Mouse (Mus musculus) midbrain, embryonic 13.5 days (tissue): ENCODE measurements at regions not wholly inside any gene's neighbourhood (a gene's known extent, or its start where the extent isn't known, plus 50 kb on each side); places are given as distances from the start of the nearest gene placed in this dataset.
"Not testable (repeated sequence)": the region's sequence is repeated elsewhere in the genome, so short reads cannot be mapped to it uniquely, and the experiment has no call there.

Experiments
- ATAC-seq: fragments of 200-750 bp; cut with Nextera tagmentation; 2 replicates; pipeline ENCODE4 v1.8.0; 2017; ENCODE audit warnings: mild to moderate bottlenecking, moderate TSS enrichment, moderate library complexity
- H3K27ac ChIP-seq: fragments of 300-500 bp; sonication (generic); 2 replicates; pipeline ENCODE4 v1.5.1; 2015; ENCODE audit warnings: inconsistent platforms, mild to moderate bottlenecking, moderate library complexity
- H3K27me3 ChIP-seq: fragments of 300-500 bp; sonication (generic); 2 replicates; pipeline ENCODE4 v1.6.1; 2015; ENCODE audit warnings: mild to moderate bottlenecking, inconsistent platforms
- H3K36me3 ChIP-seq: fragments of 300-500 bp; sonication (generic); 2 replicates; pipeline ENCODE4 v1.6.1; 2015; ENCODE audit warnings: mild to moderate bottlenecking, inconsistent platforms
- H3K4me1 ChIP-seq: fragments of 300-500 bp; sonication (generic); replicated peaks from 2 replicates; pipeline ENCODE4 v1.6.1; 2015; ENCODE audit warnings: inconsistent platforms
- H3K4me2 ChIP-seq: fragments of 300-500 bp; sonication (generic); replicated peaks from 2 replicates; pipeline ENCODE4 v1.6.1; 2015; ENCODE audit warnings: moderate library complexity, mild to moderate bottlenecking, inconsistent platforms
- H3K4me3 ChIP-seq: fragments of 300-500 bp; sonication (generic); replicated peaks from 2 replicates; pipeline ENCODE4 v1.5.1; 2015; ENCODE audit warnings: mild to moderate bottlenecking, inconsistent platforms
- H3K9ac ChIP-seq: fragments of 300-500 bp; sonication (generic); replicated peaks from 2 replicates; pipeline ENCODE4 v1.6.1; 2015; ENCODE audit warnings: mild to moderate bottlenecking, inconsistent platforms
- H3K9me3 ChIP-seq: fragments of 300-500 bp; sonication (generic); 2 replicates; pipeline ENCODE4 v1.6.1; 2016; ENCODE audit warnings: mild to moderate bottlenecking, inconsistent platforms
- WGBS: fragments of 180-500 bp; shearing (Covaris S2); methylation state at CpG from one replicate; pipeline ENCODE4 v1.1.7; 2015; 5-methylcytosine and 5-hydroxymethylcytosine counted together

- H3K4me3 ChIP-seq = no peak overlapping the region
- no peak overlapping the region for H3K4me2 ChIP-seq
- H3K36me3 ChIP-seq = no peaks in the 10 kb centered on the region
- H3K27ac ChIP-seq = no peak overlapping the region
- H3K4me1 ChIP-seq = no peaks in the 10 kb centered on the region
- WGBS = 68% methylated on average over 1 of the region's 1 CpGs
- H3K27me3 ChIP-seq = no peaks in the 10 kb centered on the region
- no peaks in the 10 kb centered on the region for H3K9me3 ChIP-seq
- ATAC-seq = no peak
- H3K9ac ChIP-seq = no peak overlapping the region
These were observed 158.4 kb upstream of the Gm21293 start for GRCm38 (mm10) chr10:103984287-103984956.

- no peaks in the 10 kb centered on the region for H3K36me3 ChIP-seq
- no peak overlapping the region for H3K4me2 ChIP-seq
- H3K9me3 ChIP-seq = no peaks in the 10 kb centered on the region
- no peak for ATAC-seq
- no peak overlapping the region for H3K27ac ChIP-seq
- H3K4me3 ChIP-seq = no peak overlapping the region
- H3K4me1 ChIP-seq = no peaks in the 10 kb centered on the region
- H3K27me3 ChIP-seq = no peaks in the 10 kb centered on the region
- H3K9ac ChIP-seq = no peak overlapping the region
These were observed 123.2 kb upstream of the Gm21293 start for GRCm38 (mm10) chr10:104019540-104019939.

- no peak overlapping the region for H3K9ac ChIP-seq
- H3K36me3 ChIP-seq = no peaks in the 10 kb centered on the region
- H3K4me1 ChIP-seq = no peaks in the 10 kb centered on the region
- no peak for ATAC-seq
- H3K27ac ChIP-seq = no peak overlapping the region
- H3K9me3 ChIP-seq = no peaks in the 10 kb centered on the region
- no peak overlapping the region for H3K4me3 ChIP-seq
- H3K27me3 ChIP-seq = no peaks in the 10 kb centered on the region
- H3K4me2 ChIP-seq = no peak overlapping the region
These were observed 121.2 kb upstream of the Gm21293 start for GRCm38 (mm10) chr10:104021593-104021992.

GRCm38 (mm10) chr10:104028162-104028561, 114.6 kb upstream of the Gm21293 start:
- Histone ChIP-seq H3K27me3 (no peaks in the 10 kb centered on the region), H3K4me2 (no peak overlapping the region), H3K9ac (no peak overlapping the region), H3K4me3 (no peak overlapping the region), H3K4me1 (no peaks in the 10 kb centered on the region), H3K27ac (no peak overlapping the region), H3K36me3 (no peaks in the 10 kb centered on the region), H3K9me3 (no peaks in the 10 kb centered on the region)
- ATAC-seq = no peak
- WGBS = 68% methylated on average over 1 of the region's 1 CpGs

- no peak for ATAC-seq
- Histone ChIP-seq H3K4me1 (no peaks in the 10 kb centered on the region), H3K27ac (no peak overlapping the region), H3K9me3 (no peaks in the 10 kb centered on the region), H3K27me3 (no peaks in the 10 kb centered on the region), H3K4me2 (no peak overlapping the region), H3K4me3 (no peak overlapping the region), H3K9ac (no peak overlapping the region), H3K36me3 (no peaks in the 10 kb centered on the region)
- 62% methylated on average over 3 of the region's 3 CpGs for WGBS
These were observed 110.0 kb upstream of the Gm21293 start for GRCm38 (mm10) chr10:104032771-104033170.

GRCm38 (mm10) chr10:104041729-104042386, 100.9 kb upstream of the Gm21293 start:
- not testable (repeated sequence) for H3K4me3 ChIP-seq, H3K4me2 ChIP-seq, H3K9me3 ChIP-seq, H3K4me1 ChIP-seq, H3K27ac ChIP-seq, H3K36me3 ChIP-seq, ATAC-seq, H3K27me3 ChIP-seq, H3K9ac ChIP-seq
- 88% methylated on average over 2 of the region's 2 CpGs for WGBS

- Histone ChIP-seq H3K9me3 (no peaks in the 10 kb centered on the region), H3K4me1 (no peaks in the 10 kb centered on the region), H3K4me2 (no peak overlapping the region), H3K9ac (no peak overlapping the region), H3K27ac (no peak overlapping the region), H3K4me3 (no peak overlapping the region), H3K27me3 (no peaks in the 10 kb centered on the region), H3K36me3 (no peaks in the 10 kb centered on the region)
- ATAC-seq = no peak
- 79% methylated on average over 1 of the region's 1 CpGs for WGBS
These were observed 100.4 kb upstream of the Gm21293 start for GRCm38 (mm10) chr10:104042387-104042775.

- Histone ChIP-seq H3K36me3 (no peaks in the 10 kb centered on the region), H3K27ac (no peak overlapping the region), H3K27me3 (no peaks in the 10 kb centered on the region), H3K4me1 (no peaks in the 10 kb centered on the region), H3K9me3 (no peaks in the 10 kb centered on the region), H3K4me3 (no peak overlapping the region), H3K4me2 (no peak overlapping the region), H3K9ac (no peak overlapping the region)
- WGBS = 96% methylated on average over 1 of the region's 1 CpGs
- ATAC-seq = no peak
These were observed 99.2 kb upstream of the Gm21293 start for GRCm38 (mm10) chr10:104043569-104043968.
